Mouse (Mus musculus) kidney, postnatal 36 days (tissue): ENCODE data around the gene 3110021N24Rik.

ENCODE experiments used
- DNase-seq, 2 experiments: peaks; one replicate each; pipeline ENCODE4 v3.0.0; 2021 to 2022; ENCODE audit warnings: mixed read lengths in 2 of 2

3110021N24Rik gene

GRCm38 (mm10) chr4:108798083-108798830 is 78.8 kb downstream of the 3110021N24Rik start:
- peak; percentile 78 to 94 for DNase-seq

- no peak for DNase-seq
These were observed 84.1 kb downstream of the 3110021N24Rik start for GRCm38 (mm10) chr4:108803535-108803934.

- DNase-seq: no peak
These were observed 91.7 kb downstream of the 3110021N24Rik start for GRCm38 (mm10) chr4:108811142-108811541.

- DNase-seq: no peak
These were observed 92.1 kb downstream of the 3110021N24Rik start for GRCm38 (mm10) chr4:108811550-108811949.

GRCm38 (mm10) chr4:108825677-108826076 is 106.2 kb downstream of the 3110021N24Rik start:
- no peak for DNase-seq

- DNase-seq: no peak
These were observed 106.6 kb downstream of the 3110021N24Rik start for GRCm38 (mm10) chr4:108826096-108826495.

- no peak for DNase-seq
These were observed 107.2 kb downstream of the 3110021N24Rik start for GRCm38 (mm10) chr4:108826643-108827042.

GRCm38 (mm10) chr4:108830698-108831097 is 111.2 kb downstream of the 3110021N24Rik start:
- DNase-seq: no peak
